Comparison of ENCODE assay signal across 10 mouse cellular contexts in the genomic region with DNA sequence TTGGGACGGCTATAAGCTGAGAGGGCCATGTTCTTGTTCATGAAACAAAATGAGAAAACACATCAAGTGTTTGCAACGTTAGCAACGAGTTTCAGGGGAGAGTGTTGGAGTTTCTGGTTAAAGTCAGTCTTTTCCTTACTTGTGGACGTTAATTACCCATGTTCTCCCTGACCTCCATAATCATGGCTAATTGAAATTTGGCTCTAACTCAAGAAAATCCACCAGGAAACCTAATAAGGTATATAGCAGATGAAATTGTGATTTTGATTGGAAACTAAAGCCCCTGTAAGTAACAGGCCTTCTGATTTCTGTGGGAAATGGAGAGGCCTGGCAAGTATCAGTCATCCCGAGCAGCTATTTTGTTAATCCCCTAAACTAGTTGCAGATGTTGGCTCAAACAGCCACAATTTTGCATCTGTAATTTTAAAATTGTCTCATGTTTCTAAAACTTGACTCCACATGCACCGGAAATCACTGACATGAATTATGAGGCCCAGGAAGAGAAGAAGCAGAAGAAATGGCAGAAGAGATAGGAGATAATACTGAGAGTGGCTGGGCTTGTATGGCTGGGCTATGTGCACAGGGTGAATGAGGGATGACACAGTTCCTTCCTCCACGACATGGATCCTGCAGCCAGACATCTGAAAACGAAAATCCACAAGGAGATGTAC.
A peak's percentile ranks its signal among the peaks of the same experiment; 100 is the strongest.
DNase-seq lines count a peak whose midpoint lies in the region; ATAC-seq and TF ChIP-seq lines count a peak whose summit lies in the region.
"Had no signal": no experiment of that assay in that cellular context is flagged by ENCODE, and none has a peak within 500 bp of the region (broad histone marks: within the 10 kb centered on the region; RNA-seq: fewer than 3 reads in every experiment).

No protein-coding gene starts in this region.

- no peak overlapping the region for H3K4me3 ChIP-seq in gastrocnemius, adult 2 months
- H3K4me3 ChIP-seq in embryonic facial prominence, embryonic 14.5 days (ENCODE audit: low read depth, low read length) = no peak overlapping the region
- no peak overlapping the region for H3K4me3 ChIP-seq in limb, embryonic 13.5 days
- no peak overlapping the region for H3K4me3 ChIP-seq in cerebellum, adult 2 months (replicated peaks; ENCODE audit: insufficient read depth, low read depth, low read length)
- H3K4me3 ChIP-seq in hindbrain, embryonic 16.5 days (ENCODE audit: low read length) = no peak overlapping the region

- ATAC-seq in embryonic facial prominence, embryonic 14.5 days (ENCODE audit: low read depth) = peak; percentile 78
- ATAC-seq in limb, embryonic 13.5 days (ENCODE audit: low FRiP score, low read depth) = no peak
- no peak for ATAC-seq in hindbrain, embryonic 16.5 days
- ATAC-seq: hindbrain, postnatal 0 days had no signal

- H3K4me1 ChIP-seq in embryonic facial prominence, embryonic 14.5 days (ENCODE audit: control insufficient read depth, insufficient read depth, low read length) = peaks cover 27% of the 10 kb centered on the region
- H3K4me1 ChIP-seq in limb, embryonic 13.5 days = peaks cover 43% of the 10 kb centered on the region
- H3K4me1 ChIP-seq in cerebellum, adult 2 months (ENCODE audit: control insufficient read depth, insufficient read depth, low read length) = no peaks in the 10 kb centered on the region
- H3K4me1 ChIP-seq in hindbrain, embryonic 16.5 days (ENCODE audit: control insufficient read depth, insufficient read depth, low read depth, low read length) = no peaks in the 10 kb centered on the region

- TF ChIP-seq POLR2A in cerebellum, adult 2 months (IDR thresholded peaks at IDR 0.05; ENCODE audit: borderline replicate concordance, insufficient read depth, low read length) = no peak

- no peaks in the 10 kb centered on the region for H3K9me3 ChIP-seq in embryonic facial prominence, embryonic 14.5 days (ENCODE audit: control insufficient read depth, low read length)
- no peaks in the 10 kb centered on the region for H3K9me3 ChIP-seq in limb, embryonic 13.5 days
- H3K9me3 ChIP-seq in hindbrain, embryonic 16.5 days (ENCODE audit: control insufficient read depth, low read length) = no peaks in the 10 kb centered on the region

- WGBS in embryonic facial prominence, embryonic 14.5 days = 21% methylated on average over 8 of the region's 8 CpGs
- 14% methylated on average over 8 of the region's 8 CpGs for WGBS in limb, embryonic 13.5 days
- 81% methylated on average over 8 of the region's 8 CpGs for WGBS in cerebellum, adult 2 months
- WGBS in hindbrain, embryonic 16.5 days = 82% methylated on average over 8 of the region's 8 CpGs

- peak overlapping the region; percentile 49 for H3K27ac ChIP-seq in gastrocnemius, adult 2 months
- H3K27ac ChIP-seq in embryonic facial prominence, embryonic 14.5 days (replicated peaks; ENCODE audit: low read depth, low read length) = peak overlapping the region; percentile 83
- H3K27ac ChIP-seq in limb, embryonic 13.5 days = peak overlapping the region; percentile 81
- no peak overlapping the region for H3K27ac ChIP-seq in cerebellum, adult 2 months (ENCODE audit: insufficient read depth, low read length)
- H3K27ac ChIP-seq in hindbrain, embryonic 16.5 days (ENCODE audit: low read depth, low read length) = no peak overlapping the region
- H3K27ac ChIP-seq: hindbrain, postnatal 0 days had no signal

- H3K9ac ChIP-seq in embryonic facial prominence, embryonic 14.5 days (ENCODE audit: low read depth, low read length) = no peak overlapping the region
- no peak overlapping the region for H3K9ac ChIP-seq in limb, embryonic 13.5 days
- no peak overlapping the region for H3K9ac ChIP-seq in hindbrain, embryonic 16.5 days (ENCODE audit: low read depth, low read length)

- H3K27me3 ChIP-seq in embryonic facial prominence, embryonic 14.5 days (replicated peaks; ENCODE audit: control insufficient read depth, insufficient read depth, low read length) = no peaks in the 10 kb centered on the region
- H3K27me3 ChIP-seq in limb, embryonic 13.5 days = no peaks in the 10 kb centered on the region
- H3K27me3 ChIP-seq in cerebellum, adult 2 months (ENCODE audit: control insufficient read depth, insufficient read depth, low read length) = no peaks in the 10 kb centered on the region
- H3K27me3 ChIP-seq in hindbrain, embryonic 16.5 days (replicated peaks; ENCODE audit: control insufficient read depth, insufficient read depth, low read length) = no peaks in the 10 kb centered on the region

- no peaks in the 10 kb centered on the region for H3K36me3 ChIP-seq in embryonic facial prominence, embryonic 14.5 days (ENCODE audit: control insufficient read depth, insufficient read depth, low read length)
- no peaks in the 10 kb centered on the region for H3K36me3 ChIP-seq in limb, embryonic 13.5 days
- H3K36me3 ChIP-seq in hindbrain, embryonic 16.5 days (ENCODE audit: control insufficient read depth, insufficient read depth, low read length) = no peaks in the 10 kb centered on the region; the same call in 1 of the 2 replicates

- intact Hi-C loops in gastrocnemius, adult 2 months (cut with DNase I) = no loop called here

- no peak for TF ChIP-seq CTCF in gastrocnemius, adult 2 months (IDR thresholded peaks at IDR 0.05)
- TF ChIP-seq CTCF in cerebellum, adult 2 months (IDR thresholded peaks at IDR 0.05; ENCODE audit: borderline replicate concordance, insufficient read depth, low read depth, low read length) = no peak

- no peak for DNase-seq in gastrocnemius, adult 2 months
- DNase-seq in gastrocnemius, postnatal 4 days (ENCODE audit: low spot score in 2 of 2) = no peak
- peak; percentile 3 for DNase-seq in 416B (ENCODE audit: low read depth)
- DNase-seq in embryonic facial prominence, embryonic 14.5 days (ENCODE audit: low spot score) = peak; percentile 87
- DNase-seq in cerebellum, adult 2 months = no peak
- no peak for DNase-seq in thymus, postnatal 14 days
- DNase-seq: cerebellum, adult 18-20 months had no signal

- 0 out of 2 replicates have a peak overlapping the region, but pooled peaks have one; percentile 18 for H3K4me2 ChIP-seq in embryonic facial prominence, embryonic 14.5 days (ENCODE audit: low read depth, low read length)
- H3K4me2 ChIP-seq in limb, embryonic 13.5 days (replicated peaks) = no peak overlapping the region
- H3K4me2 ChIP-seq in hindbrain, embryonic 16.5 days (ENCODE audit: low read length) = no peak overlapping the region

Comparison
In these comparisons a context has a peak if more than half of its experiments do, and no peak if none do; other contexts are left out.
1. DNase-seq: peak in 416B (single experiment) and embryonic facial prominence, embryonic 14.5 days (single experiment); none in gastrocnemius, adult 2 months (single experiment), gastrocnemius, postnatal 4 days (0 of 2), cerebellum, adult 2 months (0 of 2) and thymus, postnatal 14 days (single experiment).
2. H3K27ac ChIP-seq: peak in gastrocnemius, adult 2 months (single experiment), embryonic facial prominence, embryonic 14.5 days (single experiment) and limb, embryonic 13.5 days (single experiment); none in cerebellum, adult 2 months (single experiment) and hindbrain, embryonic 16.5 days (single experiment).